Mouse (Mus musculus): ENCODE data around the gene Apobec1. TPM values are rescaled to one million over a fixed set of nuclear protein-coding genes. Genes with fewer than 3 reads are reported as not detected.

Apobec1 gene
- total and polyA plus RNA-seq, 3 experiments = 4.5 to 5.8 TPM; not detected in 1

DNA sequence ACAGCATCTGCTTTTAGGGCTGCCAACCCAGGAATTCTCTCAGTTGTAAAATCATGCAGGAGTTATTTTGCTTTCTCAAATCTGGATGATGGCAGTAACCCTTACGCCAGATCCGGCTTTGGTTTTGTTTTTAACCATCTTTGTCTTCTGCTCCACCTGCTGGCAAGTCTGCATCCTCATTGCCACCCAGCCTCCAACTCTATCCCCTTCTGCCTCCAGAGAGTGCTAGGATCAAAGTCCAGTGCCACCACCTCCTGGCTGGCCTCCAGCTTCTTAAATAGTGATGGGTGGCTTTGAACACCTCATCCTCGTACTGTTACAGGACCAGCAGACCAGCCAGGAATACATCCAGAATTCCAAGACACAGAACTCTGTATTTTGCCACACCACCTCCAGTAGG is 34.4 kb upstream of the Apobec1 start:
- H3K9me3 ChIP-seq (replicated peaks; ENCODE audit: insufficient read depth, low read length) = no peaks in the 10 kb centered on the region
- no peaks in the 10 kb centered on the region for H3K79me2 ChIP-seq (ENCODE audit: control insufficient read depth, insufficient read depth, low read length, poor library complexity)
- H3K36me3 ChIP-seq (ENCODE audit: control insufficient read depth in 1 of 2, insufficient read depth in 2 of 2, low read length in 2 of 2) = no peaks in the 10 kb centered on the region
- no peak overlapping the region for H3K27ac ChIP-seq (ENCODE audit: control insufficient read depth, low read depth, low read length)
- H3K27me3 ChIP-seq (ENCODE audit: control insufficient read depth in 1 of 2, insufficient read depth in 2 of 2, low read length in 2 of 2) = no peaks in the 10 kb centered on the region; a peak in 1 of 4 replicates
- TF ChIP-seq POLR2AphosphoS2 (IDR thresholded peaks at IDR 0.05; ENCODE audit: low read length) = no peak
- TF ChIP-seq ELF1 (IDR thresholded peaks at IDR 0.05; ENCODE audit: low read depth, low read length) = no peak
- no peak for TF ChIP-seq GATA1 (IDR thresholded peaks at IDR 0.05; ENCODE audit: low read depth, low read length)
- no peak for TF ChIP-seq NELFE (IDR thresholded peaks at IDR 0.05; ENCODE audit: low read depth, low read length)
- no peak for TF ChIP-seq MAX (IDR thresholded peaks at IDR 0.05; ENCODE audit: low read length)
- TF ChIP-seq POLR2AphosphoS5 (IDR thresholded peaks at IDR 0.05; ENCODE audit: borderline replicate concordance, low read depth, low read length) = no peak
- TF ChIP-seq ETS1 (IDR thresholded peaks at IDR 0.05; ENCODE audit: low read depth, low read length) = no peak
- no peak for TF ChIP-seq EP300 (IDR thresholded peaks at IDR 0.05; ENCODE audit: low read depth in 1 of 2, low read length in 2 of 2)
- H3K4me1 ChIP-seq (ENCODE audit: control insufficient read depth in 1 of 2, insufficient read depth in 2 of 2, low read length in 2 of 2) = no peaks in the 10 kb centered on the region
- H3K4me3 ChIP-seq (ENCODE audit: control insufficient read depth in 1 of 2, insufficient read depth in 1 of 2, low read depth in 2 of 2, low read length in 2 of 2) = no peak overlapping the region
- H3K9ac ChIP-seq (ENCODE audit: control insufficient read depth, low read depth, low read length, poor library complexity, severe bottlenecking) = no peak overlapping the region
- no peak for DNase-seq (ENCODE audit: low read depth, low spot score)

DNA sequence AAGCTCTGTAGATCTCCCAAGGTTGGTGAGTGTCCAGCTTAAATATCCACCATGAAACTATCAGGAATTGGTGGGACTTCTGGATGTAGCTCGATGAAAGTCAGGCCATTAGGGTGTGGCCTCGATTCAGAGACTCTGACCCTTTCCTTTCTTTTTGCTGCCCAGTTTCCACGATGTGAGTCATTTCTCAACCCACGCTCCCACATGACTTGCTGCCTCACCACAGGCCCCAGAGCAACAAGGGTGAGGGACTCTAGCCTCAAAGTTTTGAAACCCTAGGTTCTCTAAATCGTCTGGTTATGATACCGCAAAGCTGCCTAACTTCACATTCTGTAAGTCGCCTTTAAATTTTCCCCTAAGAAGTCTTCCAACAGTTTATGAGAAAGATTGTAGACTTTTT is 33.1 kb upstream of the Apobec1 start:
- TF ChIP-seq CHD1 (IDR thresholded peaks at IDR 0.05; ENCODE audit: low read depth, low read length) (no peak), E2F4 (IDR thresholded peaks at IDR 0.05; ENCODE audit: borderline replicate concordance, low read depth, low read length) (no peak), USF2 (IDR thresholded peaks at IDR 0.05; ENCODE audit: borderline replicate concordance in 1 of 2, insufficient read depth in 1 of 2, low read depth in 1 of 2, low read length in 2 of 2) (no peak), ELF1 (IDR thresholded peaks at IDR 0.05; ENCODE audit: low read depth, low read length) (no peak), BHLHE40 (IDR thresholded peaks at IDR 0.05; ENCODE audit: borderline replicate concordance, low read depth, low read length) (no peak), MAZ (IDR thresholded peaks at IDR 0.05; ENCODE audit: low read depth, low read length) (no peak)
- H3K27ac ChIP-seq (ENCODE audit: control insufficient read depth, low read depth, low read length) = no peak overlapping the region

DNA sequence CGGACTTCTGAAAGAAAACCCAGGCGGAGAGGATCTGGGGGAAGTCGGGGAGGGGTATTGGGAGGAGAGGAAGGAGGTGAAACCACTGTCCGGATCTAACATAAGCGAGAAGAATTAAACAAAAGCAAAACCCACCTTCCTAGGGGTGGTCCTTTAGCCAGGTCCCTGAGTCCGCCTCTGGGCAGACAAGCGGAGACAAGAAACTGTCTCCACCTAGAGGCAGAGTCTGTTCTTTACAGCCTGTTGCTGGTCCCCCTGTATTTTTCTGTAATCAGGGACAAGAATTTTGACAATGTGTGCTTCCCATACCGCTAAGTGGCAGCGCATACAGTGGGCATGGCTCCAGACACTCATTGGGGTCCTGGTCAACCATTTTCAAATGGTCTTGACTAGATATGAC is 31.2 kb upstream of the Apobec1 start:
- no peak overlapping the region for H3K27ac ChIP-seq (ENCODE audit: control insufficient read depth, low read depth, low read length)
- H3K9me3 ChIP-seq (replicated peaks; ENCODE audit: insufficient read depth, low read length) = no peaks in the 10 kb centered on the region
- H3K36me3 ChIP-seq (ENCODE audit: control insufficient read depth in 1 of 2, insufficient read depth in 2 of 2, low read length in 2 of 2) = no peaks in the 10 kb centered on the region
- peaks cover 0 to 3% of the 10 kb centered on the region in 2 experiments; a peak in 2 of 4 replicates for H3K27me3 ChIP-seq (ENCODE audit: control insufficient read depth in 1 of 2, insufficient read depth in 2 of 2, low read length in 2 of 2)
- no peak overlapping the region for H3K4me3 ChIP-seq (ENCODE audit: control insufficient read depth in 1 of 2, insufficient read depth in 1 of 2, low read depth in 2 of 2, low read length in 2 of 2)
- no peaks in the 10 kb centered on the region for H3K79me2 ChIP-seq (ENCODE audit: control insufficient read depth, insufficient read depth, low read length, poor library complexity)
- no peaks in the 10 kb centered on the region for H3K4me1 ChIP-seq (ENCODE audit: control insufficient read depth in 1 of 2, insufficient read depth in 2 of 2, low read length in 2 of 2)
- peak; percentile 43 for DNase-seq (ENCODE audit: low read depth, low spot score)
- no peak overlapping the region for H3K9ac ChIP-seq (ENCODE audit: control insufficient read depth, low read depth, low read length, poor library complexity, severe bottlenecking)
- TF ChIP-seq RAD21 (IDR thresholded peaks at IDR 0.05; ENCODE audit: low read depth, low read length) = peak; percentile 44
- no peak for TF ChIP-seq NRF1 (IDR thresholded peaks at IDR 0.05; ENCODE audit: insufficient read depth, low read depth, low read length, poor library complexity, severe bottlenecking)
- peak; percentile 28 to 63 (median 43) for TF ChIP-seq CTCF (IDR thresholded peaks at IDR 0.05 in 2 of 3, conservative IDR thresholded peaks at IDR 0.05 in 1 of 3; ENCODE audit: control insufficient read depth in 1 of 3, insufficient read depth in 1 of 3, low read depth in 2 of 3, low read length in 3 of 3, poor library complexity in 1 of 3, severe bottlenecking in 1 of 3)
- TF ChIP-seq MXI1 (IDR thresholded peaks at IDR 0.05; ENCODE audit: low read depth, low read length) = no peak
- TF ChIP-seq SMC3 (IDR thresholded peaks at IDR 0.05; ENCODE audit: low read depth, low read length) = peak; percentile 58

More for the DNA sequence above, 33.1 kb upstream of the Apobec1 start:
- Histone ChIP-seq H3K79me2 (ENCODE audit: control insufficient read depth, insufficient read depth, low read length, poor library complexity) (no peaks in the 10 kb centered on the region), H3K36me3 (ENCODE audit: control insufficient read depth in 1 of 2, insufficient read depth in 2 of 2, low read length in 2 of 2) (no peaks in the 10 kb centered on the region), H3K4me1 (ENCODE audit: control insufficient read depth in 1 of 2, insufficient read depth in 2 of 2, low read length in 2 of 2) (no peaks in the 10 kb centered on the region), H3K9me3 (replicated peaks; ENCODE audit: insufficient read depth, low read length) (no peaks in the 10 kb centered on the region), H3K9ac (ENCODE audit: control insufficient read depth, low read depth, low read length, poor library complexity, severe bottlenecking) (no peak overlapping the region), H3K27me3 (ENCODE audit: control insufficient read depth in 1 of 2, insufficient read depth in 2 of 2, low read length in 2 of 2) (no peaks in the 10 kb centered on the region; a peak in 1 of 4 replicates), H3K4me3 (ENCODE audit: control insufficient read depth in 1 of 2, insufficient read depth in 1 of 2, low read depth in 2 of 2, low read length in 2 of 2) (no peak overlapping the region)
- no peak for DNase-seq (ENCODE audit: low read depth, low spot score)

Data from MEL (cell line).